ENCODE assay signal across 8 mouse cellular contexts in genomic region chr7:16048164-16048564, GRCm38 (mm10). TPM values are rescaled to one million over a fixed set of nuclear protein-coding genes. Genes with fewer than 3 reads are reported as not detected.
DNase-seq lines count a peak whose midpoint lies in the region; ATAC-seq and TF ChIP-seq lines count a peak whose summit lies in the region.

No protein-coding gene starts in this region.

- H3K27ac ChIP-seq in heart, embryonic 10.5 days, result peak overlapping the region; percentile 97
- peak overlapping the region; percentile 97 for H3K27ac ChIP-seq in kidney, embryonic 15.5 days
- peak overlapping the region; percentile 36 for H3K27ac ChIP-seq in liver, adult 2 months (replicated peaks; ENCODE audit: insufficient read depth, low read depth, low read length)

- no peaks in the 10 kb centered on the region for H3K9me3 ChIP-seq in heart, embryonic 10.5 days
- no peaks in the 10 kb centered on the region for H3K9me3 ChIP-seq in kidney, embryonic 15.5 days (replicated peaks)

- peak; percentile 95 to 96 for DNase-seq in B cell, adult 2 months
- DNase-seq in brain, adult 2 months (ENCODE audit: low read depth, low spot score), result peak; percentile 99
- DNase-seq in heart, embryonic 10.5 days (ENCODE audit: low spot score), result peak; percentile 98
- peak; percentile 92 for DNase-seq in liver, adult 2 months (ENCODE audit: extremely low read depth, low read depth, low spot score)
- peak; percentile 99 for DNase-seq in splenic B cell, adult 2 months (ENCODE audit: low read depth, low spot score)

- H3K79me2 ChIP-seq in liver, adult 2 months (ENCODE audit: control insufficient read depth, insufficient read depth, low read length), result peaks cover 34% of the 10 kb centered on the region
- H3K79me2 ChIP-seq in myocyte (ENCODE audit: control insufficient read depth, insufficient read depth), result peaks cover 43% of the 10 kb centered on the region

- 1% methylated on average over 19 of the region's 20 CpGs for WGBS in heart, embryonic 10.5 days
- under 1% methylated on average over 20 of the region's 20 CpGs for WGBS in kidney, embryonic 15.5 days
- WGBS in liver, adult 2 months, result under 1% methylated on average over 19 of the region's 20 CpGs

- H3K4me1 ChIP-seq in heart, embryonic 10.5 days, result peaks cover 55% of the 10 kb centered on the region
- H3K4me1 ChIP-seq in kidney, embryonic 15.5 days, result peaks cover 62% of the 10 kb centered on the region
- H3K4me1 ChIP-seq in liver, adult 2 months (ENCODE audit: control insufficient read depth, insufficient read depth, low read length), result peaks cover 22% of the 10 kb centered on the region

- H3K9ac ChIP-seq in kidney, embryonic 15.5 days, result peak overlapping the region; percentile 97
- H3K9ac ChIP-seq in liver, adult 2 months (ENCODE audit: low read depth, low read length), result peak overlapping the region; percentile 88

- peak overlapping the region; percentile 84 for H3K4me3 ChIP-seq in heart, embryonic 10.5 days
- peak overlapping the region; percentile 92 for H3K4me3 ChIP-seq in kidney, embryonic 15.5 days (replicated peaks)
- peak overlapping the region; percentile 86 for H3K4me3 ChIP-seq in liver, adult 2 months (ENCODE audit: insufficient read depth, low read depth, low read length)
- peak overlapping the region; percentile 73 for H3K4me3 ChIP-seq in myocyte

- peak overlapping the region; percentile 16 for H3ac ChIP-seq in myocyte (ENCODE audit: control insufficient read depth, insufficient read length)

- no peaks in the 10 kb centered on the region for H3K27me3 ChIP-seq in heart, embryonic 10.5 days (ENCODE audit: insufficient read depth, poor library complexity, severe bottlenecking)
- H3K27me3 ChIP-seq in kidney, embryonic 15.5 days, result no peaks in the 10 kb centered on the region
- H3K27me3 ChIP-seq in liver, adult 2 months (ENCODE audit: control insufficient read depth, insufficient read depth, low read length), result no peaks in the 10 kb centered on the region
- H3K27me3 ChIP-seq in myocyte (ENCODE audit: control insufficient read depth, insufficient read depth, insufficient read length), result no peaks in the 10 kb centered on the region
- no peaks in the 10 kb centered on the region for H3K27me3 ChIP-seq in splenic B cell, adult 2 months (ENCODE audit: control insufficient read depth, insufficient read depth, low read length, poor library complexity, severe bottlenecking)

- TF ChIP-seq CTCF in liver, adult 2 months (IDR thresholded peaks at IDR 0.05; ENCODE audit: low read depth, low read length), result no peak

- H3K36me3 ChIP-seq in heart, embryonic 10.5 days, result no peaks in the 10 kb centered on the region
- H3K36me3 ChIP-seq in kidney, embryonic 15.5 days, result no peaks in the 10 kb centered on the region
- no peaks in the 10 kb centered on the region for H3K36me3 ChIP-seq in liver, adult 2 months (ENCODE audit: control insufficient read depth, insufficient read depth, low read length)
- no peaks in the 10 kb centered on the region for H3K36me3 ChIP-seq in myocyte (ENCODE audit: control insufficient read depth, insufficient read depth)
- no peaks in the 10 kb centered on the region for H3K36me3 ChIP-seq in splenic B cell, adult 2 months (ENCODE audit: control insufficient read depth, insufficient read depth, low read length, poor library complexity, severe bottlenecking)

- peak; percentile 74 for TF ChIP-seq POLR2A in liver, adult 2 months (IDR thresholded peaks at IDR 0.05; ENCODE audit: extremely low read depth, insufficient read depth, low read length)
- peak; percentile 91 for TF ChIP-seq POLR2A in myocyte (IDR thresholded peaks at IDR 0.05; ENCODE audit: insufficient read length, low read depth)

- peak; percentile 80 for ATAC-seq in erythroblast, adult 5-6 weeks (replicated peaks; ENCODE audit: low FRiP score, poor library complexity, severe bottlenecking)
- peak; percentile 81 for ATAC-seq in kidney, embryonic 15.5 days (replicated peaks; ENCODE audit: low FRiP score)

- peak overlapping the region; percentile 83 for H3K4me2 ChIP-seq in kidney, embryonic 15.5 days
- H3K4me2 ChIP-seq in myocyte (ENCODE audit: low read depth), result peak overlapping the region; percentile 73

TF ChIP-seq in myocyte, 11 proteins besides CTCF, POLR2A, EP300 and RAD21:
- TF ChIP-seq MYOD1 (IDR thresholded peaks at IDR 0.05; ENCODE audit: control insufficient read depth in 1 of 3, insufficient read length in 2 of 3, low read depth in 2 of 3), result no peak
- no peak for TF ChIP-seq SRF (IDR thresholded peaks at IDR 0.05; ENCODE audit: control insufficient read depth, insufficient read length, low read depth)
- no peak for TF ChIP-seq TCF3 (IDR thresholded peaks at IDR 0.05; ENCODE audit: insufficient read length, low read depth)
- peak; percentile 90 for TF ChIP-seq POLR2AphosphoS2 (IDR thresholded peaks at IDR 0.05; ENCODE audit: insufficient read length, low read depth)
- peak; percentile 37 for TF ChIP-seq REST (IDR thresholded peaks at IDR 0.05; ENCODE audit: insufficient read depth, insufficient read length)

RNA-seq across cellular contexts. Expression of gene Bicra, which starts 0.4 kb away (rescaled TPM):
- total RNA-seq in erythroblast, adult 5-6 weeks (2015; ENCODE audit: low replicate concordance), result 6.5 and 20.9 TPM in 2 replicates
- 0.14 and 2.2 TPM in 2 replicates for total RNA-seq in erythroblast, adult 5-6 weeks (2017; ENCODE audit: low replicate concordance)
- 5.8 and 7.4 TPM in 2 replicates for polyA plus RNA-seq in heart, embryonic 10.5 days (2016; fragmentation: Nextera tagmentation; extraction: Ambion mirVana)
- 7.5 and 8.1 TPM in 2 replicates for polyA plus RNA-seq in kidney, embryonic 15.5 days (2015; fragmentation: Nextera tagmentation; extraction: Ambion mirVana)
- 0.55 and 0.87 TPM in 2 replicates for total RNA-seq in liver, adult 2 months (2014; rRNA removed)
- 3.6 and 4.6 TPM in 2 replicates for polyA plus RNA-seq in liver, adult 2 months (2012; rRNA removed)
- 6.6 TPM for polyA plus RNA-seq in myocyte (2012; fragmentation: generic; extraction: Trizol)

RNA-seq across cellular contexts. Expression of gene Zfp541, which starts 13.4 kb away (rescaled TPM):
- not detected in 2 replicates for total RNA-seq in erythroblast, adult 5-6 weeks (2015; ENCODE audit: low replicate concordance)
- total RNA-seq in erythroblast, adult 5-6 weeks (2017; ENCODE audit: low replicate concordance), result 0.28 TPM in 1 of 2 replicates, not detected in the other
- not detected in 2 replicates for polyA plus RNA-seq in heart, embryonic 10.5 days (2016; fragmentation: Nextera tagmentation; extraction: Ambion mirVana)
- 0.13 TPM in 1 of 2 replicates, not detected in the other for polyA plus RNA-seq in kidney, embryonic 15.5 days (2015; fragmentation: Nextera tagmentation; extraction: Ambion mirVana)
- not detected in 2 replicates for total RNA-seq in liver, adult 2 months (2014; rRNA removed)
- polyA plus RNA-seq in liver, adult 2 months (2012; rRNA removed), result 0.02 TPM in 1 of 2 replicates, not detected in the other
- not detected for polyA plus RNA-seq in myocyte (2012; fragmentation: generic; extraction: Trizol)

RNA-seq across cellular contexts. Expression of gene Napa, which starts 50.1 kb away (rescaled TPM):
- total RNA-seq in erythroblast, adult 5-6 weeks (2015; ENCODE audit: low replicate concordance), result 106 and 149 TPM in 2 replicates
- total RNA-seq in erythroblast, adult 5-6 weeks (2017; ENCODE audit: low replicate concordance), result 82.2 and 96.3 TPM in 2 replicates
- polyA plus RNA-seq in heart, embryonic 10.5 days (2016; fragmentation: Nextera tagmentation; extraction: Ambion mirVana), result 182 and 196 TPM in 2 replicates
- 178 and 203 TPM in 2 replicates for polyA plus RNA-seq in kidney, embryonic 15.5 days (2015; fragmentation: Nextera tagmentation; extraction: Ambion mirVana)
- total RNA-seq in liver, adult 2 months (2014; rRNA removed), result 47.4 and 58.7 TPM in 2 replicates
- polyA plus RNA-seq in liver, adult 2 months (2012; rRNA removed), result 101 and 146 TPM in 2 replicates
- 193 TPM for polyA plus RNA-seq in myocyte (2012; fragmentation: generic; extraction: Trizol)

Comparison
In these comparisons a context has a peak if more than half of its experiments do, and no peak if none do; other contexts are left out.
1. Peak in every context shown above with its lines: DNase-seq, ATAC-seq, H3K4me3 ChIP-seq and H3K27ac ChIP-seq.
2. H3K27ac ChIP-seq: peak in every context shown above with its lines; median percentile 97 in heart, embryonic 10.5 days; 97 in kidney, embryonic 15.5 days; 36 in liver, adult 2 months.